Mouse (Mus musculus): ENCODE data around the gene Serpinb1b.

- TF ChIP-seq CTCF (IDR thresholded peaks at IDR 0.05; ENCODE audit: low read depth) (no peak), EP300 (IDR thresholded peaks at IDR 0.05; ENCODE audit: low read depth) (no peak)
These were observed 10.2 kb upstream of the Serpinb1b start for GRCm38 (mm10) chr13:33068164-33068563.

All from liver, postnatal 0 days (tissue).